Mouse (Mus musculus): ENCODE data around the gene 1810062G17Rik.

Gene 1810062G17Rik

GRCm38 (mm10) chr3:36478776-36479175 is 3.0 kb downstream of the 1810062G17Rik start:
- no peak for DNase-seq

GRCm38 (mm10) chr3:36480486-36480885 is 4.7 kb downstream of the 1810062G17Rik start:
- DNase-seq: no peak

GRCm38 (mm10) chr3:36481776-36482193 is 6.0 kb downstream of the 1810062G17Rik start:
- DNase-seq: peak; percentile 30

GRCm38 (mm10) chr3:36482940-36483339 is 7.2 kb downstream of the 1810062G17Rik start:
- no peak for DNase-seq

- DNase-seq: no peak
Measured at GRCm38 (mm10) chr3:36484292-36484691, 8.6 kb downstream of the 1810062G17Rik start.

- DNase-seq: no peak
Measured at GRCm38 (mm10) chr3:36486176-36486575, 10.4 kb downstream of the 1810062G17Rik start.

GRCm38 (mm10) chr3:36486881-36487280 is 11.1 kb downstream of the 1810062G17Rik start:
- DNase-seq: no peak

- DNase-seq: no peak
Measured at GRCm38 (mm10) chr3:36488367-36488766, 12.6 kb downstream of the 1810062G17Rik start.

- no peak for DNase-seq
Measured at GRCm38 (mm10) chr3:36488899-36489589, 13.3 kb downstream of the 1810062G17Rik start.

- no peak for DNase-seq
Measured at GRCm38 (mm10) chr3:36489590-36489910, 13.8 kb downstream of the 1810062G17Rik start.

- DNase-seq: no peak
Measured at GRCm38 (mm10) chr3:36491535-36491934, 15.8 kb downstream of the 1810062G17Rik start.

- no peak for DNase-seq
Measured at GRCm38 (mm10) chr3:36492716-36493391, 17.1 kb downstream of the 1810062G17Rik start.

- no peak for DNase-seq
Measured at GRCm38 (mm10) chr3:36493641-36494283, 18.0 kb downstream of the 1810062G17Rik start.

GRCm38 (mm10) chr3:36494613-36495012 is 18.9 kb downstream of the 1810062G17Rik start:
- DNase-seq: no peak

GRCm38 (mm10) chr3:36495436-36495835 is 19.7 kb downstream of the 1810062G17Rik start:
- DNase-seq: peak; percentile 62

- DNase-seq: no peak
Measured at GRCm38 (mm10) chr3:36496273-36496672, 20.5 kb downstream of the 1810062G17Rik start.

- DNase-seq: peak; percentile 34
Measured at GRCm38 (mm10) chr3:36496746-36497145, 21.0 kb downstream of the 1810062G17Rik start.

GRCm38 (mm10) chr3:36498224-36498623 is 22.5 kb downstream of the 1810062G17Rik start:
- no peak for DNase-seq

GRCm38 (mm10) chr3:36499418-36499817 is 23.7 kb downstream of the 1810062G17Rik start:
- DNase-seq: no peak

- DNase-seq: no peak
Measured at GRCm38 (mm10) chr3:36500976-36501375, 25.2 kb downstream of the 1810062G17Rik start.

GRCm38 (mm10) chr3:36501546-36501945 is 25.8 kb downstream of the 1810062G17Rik start:
- no peak for DNase-seq

GRCm38 (mm10) chr3:36505306-36505705 is 29.6 kb downstream of the 1810062G17Rik start:
- no peak for DNase-seq

- no peak for DNase-seq
Measured at GRCm38 (mm10) chr3:36505809-36506735, 30.3 kb downstream of the 1810062G17Rik start.
